Mouse (Mus musculus) ES-Bruce4 (cell line): ENCODE measurements around the gene Cdhr5. TPM values are rescaled to one million over a fixed set of nuclear protein-coding genes. Genes with fewer than 3 reads are reported as not detected.

Source experiments
- H3K27ac ChIP-seq: 2 replicates; pipeline ENCODE4 v1.5.1; 2012; ENCODE audit warnings: low read length, inconsistent platforms; ENCODE audit not compliant: insufficient read depth
- H3K27me3 ChIP-seq: 2 replicates; pipeline ENCODE4 v1.6.1; 2012; ENCODE audit warnings: mild to moderate bottlenecking, low read length, inconsistent platforms; ENCODE audit not compliant: control insufficient read depth, poor library complexity, insufficient read depth, severe bottlenecking
- H3K36me3 ChIP-seq: 2 replicates; pipeline ENCODE4 v1.6.1; 2012; ENCODE audit warnings: inconsistent platforms, mild to moderate bottlenecking, low read length, moderate library complexity; ENCODE audit not compliant: control insufficient read depth, poor library complexity, insufficient read depth, severe bottlenecking
- H3K4me1 ChIP-seq: one replicate; pipeline ENCODE4 v1.8.1; 2011; ENCODE audit warnings: low read length; ENCODE audit not compliant: control insufficient read depth, insufficient read depth
- H3K4me3 ChIP-seq: 2 replicates; pipeline ENCODE4 v1.5.1; 2011; ENCODE audit warnings: low read depth, mild to moderate bottlenecking, low read length
- H3K9ac ChIP-seq: 2 replicates; pipeline ENCODE4 v1.6.1; 2012; ENCODE audit warnings: low read depth, mild to moderate bottlenecking, inconsistent platforms; ENCODE audit not compliant: poor library complexity, severe bottlenecking
- H3K9me3 ChIP-seq: replicated peaks from 2 replicates; pipeline ENCODE4 v1.6.1; 2012; ENCODE audit warnings: mild to moderate bottlenecking, low read length, inconsistent platforms; ENCODE audit not compliant: control insufficient read depth, poor library complexity, insufficient read depth, severe bottlenecking
- CTCF ChIP-seq: IDR thresholded peaks from one replicate; pipeline ENCODE4 v1.8.1; 2011; ENCODE audit warnings: low read depth, low read length
- EP300 ChIP-seq: IDR thresholded peaks from 2 replicates; pipeline ENCODE4 v1.6.1; 2011; ENCODE audit warnings: low read depth, low read length; ENCODE audit not compliant: insufficient read depth
- POLR2A ChIP-seq: IDR thresholded peaks from one replicate; pipeline ENCODE4 v1.8.1; 2011; ENCODE audit warnings: low read length; ENCODE audit not compliant: insufficient read depth
- polyA plus RNA-seq: library from polyadenylated mRNA; stranded (reverse); fragments of >200 nt; gene quantifications from 2 replicates; pipeline ENCODE4 v1.2.4, GENCODE M21; 2011; ENCODE audit warnings: low read depth; ENCODE audit not compliant: missing spikeins, insufficient read depth, insufficient read length

The Cdhr5 gene
- polyA plus RNA-seq, 1 experiment = not detected

- Histone ChIP-seq H3K4me3 (peak overlapping the region; percentile 84), H3K9me3 (no peaks in the 10 kb centered on the region), H3K27me3 (no peaks in the 10 kb centered on the region), H3K27ac (no peak overlapping the region), H3K9ac (peak overlapping the region; percentile 82), H3K36me3 (peaks cover 31% of the 10 kb centered on the region), H3K4me1 (no peaks in the 10 kb centered on the region)
- no peak for TF ChIP-seq POLR2A
- no peak for TF ChIP-seq EP300
- no peak for TF ChIP-seq CTCF
Measured at GRCm38 (mm10) chr7:141229702-141230101, 46.9 kb downstream of the Cdhr5 start.

GRCm38 (mm10) chr7:141228279-141229067, 48.1 kb downstream of the Cdhr5 start, which contains the start of gene Phrf1:
Phrf1 (plus strand) TSS chr7:141228784.
- H3K9me3 ChIP-seq = no peaks in the 10 kb centered on the region
- no peaks in the 10 kb centered on the region for H3K4me1 ChIP-seq
- H3K36me3 ChIP-seq = peaks cover 23% of the 10 kb centered on the region
- peak within 1 kb of the TSS; percentile 84 for H3K4me3 ChIP-seq
- peak within 1 kb of the TSS; percentile 32; the same call in 1 of the 2 replicates for H3K27ac ChIP-seq
- H3K9ac ChIP-seq = peak within 1 kb of the TSS; percentile 82
- TF ChIP-seq CTCF (peak; percentile 85), POLR2A (no peak)
- no peaks in the 10 kb centered on the region for H3K27me3 ChIP-seq

- Histone ChIP-seq H3K4me3 (no peak overlapping the region), H3K27me3 (no peaks in the 10 kb centered on the region), H3K9me3 (no peaks in the 10 kb centered on the region), H3K27ac (peak overlapping the region; percentile 8; the same call in 1 of the 2 replicates), H3K4me1 (no peaks in the 10 kb centered on the region), H3K9ac (0 out of 2 replicates have a peak overlapping the region, but pooled peaks have one; percentile 82), H3K36me3 (peaks cover 17% of the 10 kb centered on the region)
- no peak for TF ChIP-seq CTCF
- no peak for TF ChIP-seq EP300
- no peak for TF ChIP-seq POLR2A
Measured at GRCm38 (mm10) chr7:141227796-141228195, 48.8 kb downstream of the Cdhr5 start.

GRCm38 (mm10) chr7:141226535-141226934, 50.1 kb downstream of the Cdhr5 start:
- H3K9me3 ChIP-seq = no peaks in the 10 kb centered on the region
- H3K36me3 ChIP-seq = peaks cover 8% of the 10 kb centered on the region
- TF ChIP-seq POLR2A (no peak), EP300 (no peak), CTCF (no peak)
- no peaks in the 10 kb centered on the region for H3K4me1 ChIP-seq
- no peaks in the 10 kb centered on the region for H3K27me3 ChIP-seq
- no peak overlapping the region for H3K4me3 ChIP-seq
- H3K27ac ChIP-seq = no peak overlapping the region
- H3K9ac ChIP-seq = no peak overlapping the region

- Histone ChIP-seq H3K4me1 (peaks cover 6% of the 10 kb centered on the region), H3K27me3 (no peaks in the 10 kb centered on the region), H3K27ac (no peak overlapping the region), H3K9me3 (no peaks in the 10 kb centered on the region), H3K36me3 (0 out of 2 replicates have a peak, but pooled peaks cover 3% of the 10 kb centered on the region), H3K9ac (0 out of 2 replicates have a peak overlapping the region, but pooled peaks have one; percentile 21), H3K4me3 (no peak overlapping the region)
- no peak for TF ChIP-seq CTCF
- TF ChIP-seq POLR2A = no peak
- no peak for TF ChIP-seq EP300
Measured at GRCm38 (mm10) chr7:141222696-141223215, 53.8 kb downstream of the Cdhr5 start.

- no peak overlapping the region for H3K27ac ChIP-seq
- H3K4me3 ChIP-seq = peak overlapping the region; percentile 50
- TF ChIP-seq POLR2A = no peak
- TF ChIP-seq CTCF = no peak
- TF ChIP-seq EP300 = no peak
- H3K27me3 ChIP-seq = no peaks in the 10 kb centered on the region
- H3K9ac ChIP-seq = peak overlapping the region; percentile 21
- H3K36me3 ChIP-seq = 0 out of 2 replicates have a peak, but pooled peaks cover 5% of the 10 kb centered on the region
- no peaks in the 10 kb centered on the region for H3K9me3 ChIP-seq
- H3K4me1 ChIP-seq = peaks cover 6% of the 10 kb centered on the region
Measured at GRCm38 (mm10) chr7:141222126-141222467, 54.5 kb downstream of the Cdhr5 start.
